Mouse (Mus musculus) naive thymus-derived CD4-positive, alpha-beta T cell, adult 2 months (primary cell): Measurements from ENCODE around the gene Npas3.

ENCODE experiments used
- DNase-seq: peaks from one replicate; pipeline ENCODE4 v3.0.0-alpha.2; 2011; ENCODE audit warnings: low read depth

Npas3 gene

DNA sequence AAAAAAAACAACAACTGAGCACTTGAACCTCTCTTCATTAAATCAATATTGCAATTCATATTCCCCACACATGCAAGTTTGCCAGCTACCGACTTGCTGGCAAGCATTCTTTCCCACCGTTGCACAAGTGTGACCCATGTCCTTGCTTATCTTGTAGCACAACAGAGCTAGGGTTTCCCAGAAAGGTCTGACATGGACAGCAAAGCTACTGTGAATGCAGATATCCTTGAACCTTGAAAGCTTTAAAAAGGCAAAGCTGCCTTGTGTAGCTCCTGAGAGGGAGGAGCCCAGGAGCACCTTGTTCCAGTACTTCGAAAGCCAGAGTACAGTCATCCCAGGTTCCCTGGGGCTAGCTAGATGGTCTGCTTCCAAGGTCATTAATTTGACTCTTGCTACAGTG lies 748.7 kb downstream of the Npas3 start:
- DNase-seq: no peak

DNA sequence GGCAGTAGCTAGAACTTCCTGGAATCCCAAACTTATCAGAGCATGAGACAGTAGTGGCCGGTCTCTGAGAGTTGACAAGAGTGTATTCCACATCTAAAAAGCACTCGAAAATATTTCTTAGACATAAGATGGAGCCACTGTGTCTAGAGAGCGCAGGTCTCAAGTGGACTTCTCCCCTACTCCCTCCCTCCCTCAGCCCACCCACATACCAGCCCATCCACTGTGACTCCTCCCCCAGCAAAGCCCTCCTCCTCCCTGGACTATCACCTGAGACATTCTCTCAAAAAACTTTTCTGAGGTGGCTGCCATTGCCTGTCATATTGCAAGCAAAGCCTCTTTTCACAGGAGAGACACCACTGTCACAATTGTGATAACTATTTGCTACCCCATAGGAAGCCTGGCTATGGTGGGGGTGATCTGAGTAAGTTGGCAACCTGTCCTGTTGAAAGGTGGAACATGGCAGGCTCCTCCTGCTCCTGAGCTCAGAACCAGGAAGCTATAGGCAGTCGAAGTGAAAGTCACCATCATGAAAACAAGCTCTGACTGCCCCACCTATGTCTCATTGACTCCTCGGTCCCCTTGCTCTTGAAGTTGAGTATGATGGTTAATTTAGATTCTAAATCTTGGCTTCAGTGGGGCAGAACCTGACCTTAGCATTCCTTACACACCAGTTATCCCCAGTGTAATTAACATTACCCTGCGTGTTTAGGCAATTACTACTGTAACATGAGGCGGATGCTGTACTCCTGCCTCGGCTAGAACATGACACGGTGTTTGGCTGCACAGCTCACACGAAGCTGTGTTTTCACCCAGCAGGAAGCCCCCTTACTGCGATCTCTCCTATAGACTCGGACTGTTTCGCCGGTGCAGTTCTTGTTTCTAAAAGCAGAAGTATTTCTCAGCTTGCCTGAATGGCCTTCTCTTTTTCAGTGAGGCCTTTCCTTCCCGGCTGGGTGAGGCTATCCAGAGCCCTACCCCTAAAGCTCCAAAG lies 751.5 kb downstream of the Npas3 start:
- no peak for DNase-seq

GRCm38 (mm10) chr12:54002496-54002895 lies 754.0 kb downstream of the Npas3 start:
- DNase-seq: no peak

DNA sequence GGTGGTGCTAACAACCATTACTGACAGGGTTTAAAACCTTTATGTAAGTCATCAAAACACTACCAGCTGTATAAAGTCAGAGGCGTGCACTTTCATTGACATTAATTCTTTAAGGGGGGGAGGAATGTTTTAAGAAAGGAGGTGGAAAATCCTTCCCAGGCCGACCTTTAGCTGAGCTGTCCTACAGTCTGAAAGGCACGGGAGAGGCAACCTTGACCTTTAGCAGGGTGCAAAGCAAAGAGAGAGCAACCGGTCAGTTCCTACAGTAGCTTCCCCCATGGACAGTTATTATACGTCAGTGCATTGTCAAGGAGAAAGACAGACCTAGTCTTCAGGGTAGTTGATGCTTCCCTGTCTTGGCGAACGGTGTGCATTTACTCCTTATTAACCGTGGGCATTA lies 756.1 kb downstream of the Npas3 start:
- no peak for DNase-seq

- no peak for DNase-seq
Measured at GRCm38 (mm10) chr12:54005546-54005945, 757.1 kb downstream of the Npas3 start.

- no peak for DNase-seq
Measured at GRCm38 (mm10) chr12:54015304-54015703, 766.8 kb downstream of the Npas3 start.

GRCm38 (mm10) chr12:54017949-54018348 lies 769.5 kb downstream of the Npas3 start:
- no peak for DNase-seq

DNA sequence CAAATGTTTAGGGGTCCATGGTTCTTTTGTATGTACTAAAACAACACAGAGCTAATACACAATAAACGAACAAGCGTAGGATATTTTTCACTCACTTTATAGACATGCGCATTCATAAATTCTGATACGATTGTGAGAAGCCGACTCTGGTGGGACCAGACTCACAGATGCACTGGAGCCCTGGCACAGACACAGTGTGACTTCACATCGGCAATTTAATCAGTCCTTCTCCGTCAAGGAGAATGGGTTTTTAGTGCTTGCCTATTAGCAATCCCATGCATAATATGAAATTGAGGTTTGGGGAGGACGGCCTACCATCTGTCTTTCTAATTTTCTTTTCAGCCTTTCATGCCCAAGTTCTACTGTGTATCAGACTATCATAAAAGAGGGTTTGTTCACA lies 771.5 kb downstream of the Npas3 start:
- DNase-seq: no peak

- no peak for DNase-seq
Measured at GRCm38 (mm10) chr12:54034666-54035346, 786.3 kb downstream of the Npas3 start.

- no peak for DNase-seq
Measured at GRCm38 (mm10) chr12:54037602-54038001, 789.1 kb downstream of the Npas3 start.

DNA sequence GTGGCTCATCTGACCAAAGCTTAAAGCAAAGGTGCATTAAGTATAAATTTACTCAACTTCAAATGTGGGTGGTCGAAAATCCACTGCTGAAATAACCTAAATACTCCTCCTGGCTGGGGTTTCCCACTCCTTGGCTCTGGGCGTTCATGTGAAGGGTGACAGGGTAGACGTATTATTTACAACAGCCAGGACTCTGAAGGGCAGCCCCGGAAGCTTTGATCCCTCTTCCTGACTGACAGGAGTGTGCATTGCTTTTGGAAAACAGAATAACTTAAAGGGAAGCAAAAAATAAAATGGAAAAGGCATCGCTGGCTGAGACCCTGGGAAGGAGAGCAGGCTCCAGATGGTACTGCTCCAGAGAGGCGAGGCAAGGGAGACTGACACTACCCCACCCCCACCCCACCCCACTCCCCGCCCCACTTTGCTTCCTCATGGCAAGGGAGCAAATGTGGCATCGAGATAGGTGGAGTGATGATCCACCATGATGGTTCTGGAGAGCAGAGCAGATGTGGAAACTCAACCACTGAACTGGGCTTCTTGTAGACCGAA lies 794.6 kb downstream of the Npas3 start:
- no peak for DNase-seq

DNA sequence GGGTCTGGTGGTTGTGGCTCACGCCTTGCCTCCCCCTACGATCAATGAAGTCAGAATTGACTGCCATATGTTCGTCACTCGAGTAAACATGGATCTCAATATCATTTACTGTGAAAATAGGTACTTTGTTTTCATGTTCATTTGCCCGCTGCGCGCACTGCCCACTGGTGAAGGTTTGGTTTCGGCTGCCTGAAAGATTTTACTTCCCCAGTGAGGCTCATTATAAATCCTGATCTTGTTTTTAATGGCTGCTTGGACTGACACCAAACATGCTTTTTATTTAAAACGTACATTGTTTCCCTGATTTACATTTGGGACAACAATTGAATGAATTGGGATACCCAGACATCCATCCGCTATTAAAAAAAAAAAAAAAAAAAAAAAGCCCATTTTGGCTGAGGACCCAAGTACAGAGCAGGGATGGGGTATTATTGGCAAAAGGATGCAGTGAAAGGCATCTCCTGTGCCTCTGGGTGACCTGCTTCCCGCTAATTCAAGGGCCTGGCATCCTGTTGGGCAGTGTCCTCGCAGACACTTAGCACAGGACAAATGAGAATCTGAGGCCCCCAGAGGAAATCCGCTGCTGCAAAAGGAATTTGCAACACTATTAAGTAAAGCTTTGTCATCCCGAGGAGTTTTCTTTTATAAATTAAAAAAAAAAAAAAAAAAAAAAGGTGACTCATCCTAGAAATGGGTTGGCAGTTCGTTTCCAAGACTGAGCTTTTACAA lies 796.3 kb downstream of the Npas3 start:
- no peak for DNase-seq

DNA sequence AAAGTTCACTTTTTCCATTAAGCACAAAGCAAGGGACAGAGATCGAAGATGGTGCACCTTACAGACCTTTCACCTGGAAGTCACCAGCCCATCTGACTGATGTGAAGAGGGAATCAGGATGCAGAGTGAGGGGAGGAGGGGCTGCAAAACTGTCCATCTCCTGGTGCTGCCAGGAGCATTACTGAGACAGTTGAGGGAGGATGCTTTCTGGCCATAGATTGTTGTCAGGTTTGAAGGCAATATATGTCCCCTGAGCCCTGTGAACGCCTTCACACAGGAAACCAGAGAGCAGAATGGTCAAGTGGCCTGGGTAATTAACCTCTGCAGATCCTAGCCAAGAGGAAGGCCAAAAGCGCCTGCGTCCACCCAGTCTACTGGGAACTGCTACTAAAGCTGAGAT lies 796.9 kb downstream of the Npas3 start:
- DNase-seq: no peak

GRCm38 (mm10) chr12:54046824-54047223 lies 798.3 kb downstream of the Npas3 start:
- DNase-seq: no peak

DNA sequence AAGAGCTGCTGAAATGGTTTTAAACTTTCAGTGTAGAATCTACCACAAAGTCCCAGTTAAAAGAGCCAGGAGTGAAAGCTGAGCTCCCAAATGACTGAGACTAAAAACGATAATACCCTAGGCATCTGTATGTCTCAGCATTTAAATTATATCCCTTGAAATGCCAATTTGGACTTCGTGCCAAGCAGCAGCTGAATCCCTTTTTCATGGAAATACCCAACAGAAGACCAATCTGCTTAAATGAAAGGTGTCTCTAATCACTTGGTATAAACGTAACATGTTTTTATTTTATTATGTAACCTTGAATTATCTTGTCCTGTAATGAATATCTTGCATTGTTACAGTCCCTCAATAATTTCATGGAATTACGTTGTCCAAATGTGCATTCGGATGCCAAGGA lies 799.6 kb downstream of the Npas3 start:
- no peak for DNase-seq

DNA sequence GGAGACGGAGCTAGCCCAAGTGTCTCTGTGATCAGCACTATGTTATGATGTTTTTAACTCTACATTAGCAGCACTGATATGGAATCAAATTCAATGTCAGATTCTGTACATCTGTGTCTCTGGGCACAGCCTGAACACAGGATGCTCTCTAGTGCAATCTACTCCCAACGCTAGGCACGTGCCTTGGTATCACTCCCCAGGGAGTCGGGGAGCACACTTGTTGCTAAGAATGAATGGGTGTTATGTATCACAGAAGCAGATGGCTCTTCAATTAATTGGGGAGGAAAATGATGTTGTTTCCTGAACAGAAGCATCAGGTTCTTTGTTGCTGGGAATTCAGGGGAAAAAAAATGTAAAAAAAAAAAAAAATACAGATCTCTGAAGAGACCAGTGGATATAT lies 801.4 kb downstream of the Npas3 start:
- DNase-seq: no peak

GRCm38 (mm10) chr12:54052939-54053338 lies 804.5 kb downstream of the Npas3 start:
- no peak for DNase-seq

- DNase-seq: no peak
Measured at GRCm38 (mm10) chr12:54053598-54053997, 805.1 kb downstream of the Npas3 start.

DNA sequence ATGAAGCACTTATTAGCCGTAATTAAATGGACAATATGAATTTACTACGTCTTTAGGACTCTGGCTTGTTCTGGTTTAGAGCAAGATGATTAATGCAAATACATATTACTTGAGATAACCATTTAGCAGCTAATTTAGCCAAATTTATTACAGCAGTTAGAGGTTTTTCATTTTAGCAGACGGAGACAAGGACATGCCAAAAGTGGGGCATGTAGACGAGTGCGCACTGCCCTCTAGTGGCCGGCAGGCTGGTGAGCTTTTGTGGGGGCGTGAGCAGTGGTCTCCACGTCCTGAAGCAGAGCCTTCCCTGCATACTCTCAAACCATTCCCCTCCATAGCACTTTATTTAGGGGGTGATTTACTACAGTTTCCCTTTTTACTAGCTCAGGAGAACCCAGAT lies 812.3 kb downstream of the Npas3 start:
- peak; percentile 26 for DNase-seq

DNA sequence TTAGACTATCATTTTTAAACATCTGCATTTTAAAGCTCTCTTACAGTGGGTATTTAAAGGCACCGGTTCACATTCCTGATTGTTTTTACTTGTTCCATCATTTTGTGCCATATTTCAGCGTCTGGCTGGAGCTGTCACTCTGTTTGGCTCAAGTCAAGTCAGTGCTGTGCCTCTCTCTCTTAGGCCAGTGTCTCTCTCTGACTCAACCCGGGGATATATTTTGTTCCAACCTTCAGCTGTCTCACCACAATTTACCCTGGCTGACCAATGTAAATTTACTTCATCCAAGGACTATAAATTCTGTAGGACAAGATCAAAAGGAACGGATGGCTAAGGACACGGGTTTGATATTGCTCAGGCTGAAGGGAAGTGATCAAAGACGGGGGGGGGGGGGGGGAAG lies 812.7 kb downstream of the Npas3 start:
- no peak for DNase-seq

- DNase-seq: no peak
Measured at GRCm38 (mm10) chr12:54064986-54065385, 816.5 kb downstream of the Npas3 start.

DNA sequence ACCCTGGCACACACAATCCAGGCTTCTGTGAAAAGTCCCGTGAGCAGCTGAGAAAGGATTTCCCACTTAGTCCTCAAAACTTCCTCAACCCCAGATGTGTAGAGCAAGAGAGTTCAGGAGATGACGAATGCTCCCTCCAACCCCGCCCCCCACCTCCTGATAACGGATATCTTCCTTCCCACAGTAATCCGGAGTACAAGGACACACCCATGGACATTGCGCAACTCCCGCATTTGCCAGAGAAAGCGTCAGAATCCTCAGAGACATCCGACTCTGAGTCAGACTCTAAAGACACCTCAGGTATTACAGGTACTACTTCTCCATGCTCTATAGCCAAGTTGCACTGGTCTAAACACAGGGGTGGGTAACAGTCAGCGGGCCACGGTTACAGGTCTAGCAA lies 817.1 kb downstream of the Npas3 start:
- DNase-seq: no peak
